Mouse (Mus musculus) ovary, adult 2 months (tissue): ENCODE data around the gene Zfhx3. TPM values are rescaled to one million over a fixed set of nuclear protein-coding genes. Genes with fewer than 3 reads are reported as not detected.

Experiments
- polyA plus RNA-seq: library from polyadenylated mRNA; depleted of rRNA; stranded (reverse); fragments of >200 nt; gene quantifications from 2 replicates; pipeline ENCODE4 v1.2.3, GENCODE M21; 2012; rRNA removed

Zfhx3 gene
- 3.9 and 5.0 TPM in 2 replicates for polyA plus RNA-seq

DNA sequence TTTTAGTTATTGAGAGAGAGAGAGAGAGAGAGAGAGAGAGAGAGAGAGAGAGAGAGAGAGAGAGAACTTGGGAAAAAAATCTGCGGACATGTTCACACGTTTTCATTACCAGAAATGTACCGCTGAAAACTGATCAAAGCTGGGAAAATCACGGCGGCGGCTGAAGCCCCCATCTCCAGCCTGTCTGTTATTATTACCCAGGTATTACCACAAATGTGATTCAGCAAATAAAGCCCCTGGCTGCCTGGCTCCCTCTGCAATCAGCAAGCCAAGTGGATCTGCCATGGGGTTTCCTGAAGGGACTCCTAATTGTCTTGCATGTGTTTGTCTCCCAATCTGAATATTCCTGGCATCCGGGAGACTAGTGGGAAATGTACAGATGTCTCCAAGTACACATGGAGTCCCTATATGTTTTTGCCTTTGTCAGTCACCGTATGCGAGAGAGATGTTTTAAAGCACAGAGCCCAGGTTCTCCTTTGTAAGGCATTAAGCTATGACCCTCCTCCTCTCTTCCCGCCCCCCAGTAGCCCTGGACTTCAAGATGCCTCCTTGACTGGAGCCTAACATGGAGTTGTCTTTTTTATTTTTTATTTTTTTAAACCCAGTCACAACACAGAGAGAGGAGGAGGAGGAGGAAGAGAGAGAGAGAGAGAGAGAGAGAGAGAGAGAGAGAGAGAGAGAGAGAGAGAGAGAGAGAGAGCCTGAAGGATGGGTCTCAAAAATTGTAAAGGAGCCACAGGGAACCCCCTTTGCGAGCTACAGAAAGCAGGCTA is at the start of gene Zfhx3:
Gene Zfhx3, plus strand, starts transcription at position 723 of the 773 bp plus-strand sequence.

